ENCODE assay signal across 19 mouse cellular contexts in genomic region chr1:158056994-158057630, GRCm38 (mm10).
DNase-seq lines count a peak whose midpoint lies in the region; ATAC-seq lines count a peak whose summit lies in the region.
"Had no signal": no experiment of that assay in that cellular context is flagged by ENCODE, and none has a peak within 500 bp of the region (broad histone marks: within the 10 kb centered on the region; RNA-seq: fewer than 3 reads in every experiment).

No protein-coding gene starts in this region.

- H3K27me3 ChIP-seq in neural tube, embryonic 11.5 days (ENCODE audit: control insufficient read depth, insufficient read depth, low read length) = no peaks in the 10 kb centered on the region
- H3K27me3 ChIP-seq in neural tube, embryonic 15.5 days (replicated peaks) = no peaks in the 10 kb centered on the region
- H3K27me3 ChIP-seq in splenic B cell, adult 2 months (ENCODE audit: control insufficient read depth, insufficient read depth, low read length, poor library complexity, severe bottlenecking) = no peaks in the 10 kb centered on the region
- H3K27me3 ChIP-seq: embryonic facial prominence, embryonic 13.5 days; forebrain, embryonic 12.5 days; limb, embryonic 13.5 days; neural tube, embryonic 12.5 days had no signal

- no peak for ATAC-seq in neural tube, embryonic 11.5 days (ENCODE audit: insufficient read depth, low FRiP score, low TSS enrichment)
- no peak for ATAC-seq in neural tube, embryonic 15.5 days (ENCODE audit: low FRiP score)

- H3K4me3 ChIP-seq in neural tube, embryonic 11.5 days (ENCODE audit: low read depth, low read length) = no peak overlapping the region
- H3K4me3 ChIP-seq in neural tube, embryonic 15.5 days (replicated peaks) = no peak overlapping the region
- H3K4me3 ChIP-seq: embryonic facial prominence, embryonic 13.5 days; forebrain, embryonic 12.5 days; gastrocnemius, adult 2 months; heart, adult 2 months; limb, embryonic 13.5 days; neural tube, embryonic 12.5 days had no signal

- H3K9me3 ChIP-seq in neural tube, embryonic 11.5 days (ENCODE audit: control insufficient read depth, low read length) = no peaks in the 10 kb centered on the region
- no peaks in the 10 kb centered on the region for H3K9me3 ChIP-seq in neural tube, embryonic 15.5 days (replicated peaks)
- H3K9me3 ChIP-seq: embryonic facial prominence, embryonic 13.5 days; forebrain, embryonic 12.5 days; limb, embryonic 13.5 days; neural tube, embryonic 12.5 days had no signal

- WGBS in neural tube, embryonic 11.5 days = 69% methylated on average over 3 of the region's 3 CpGs
- WGBS in neural tube, embryonic 15.5 days = 74% methylated on average over 3 of the region's 3 CpGs

- H3K27ac ChIP-seq in neural tube, embryonic 11.5 days (ENCODE audit: low read depth, low read length) = no peak overlapping the region
- no peak overlapping the region for H3K27ac ChIP-seq in neural tube, embryonic 15.5 days (replicated peaks)
- H3K27ac ChIP-seq: embryonic facial prominence, embryonic 13.5 days; forebrain, embryonic 12.5 days; gastrocnemius, adult 2 months; heart, adult 2 months; limb, embryonic 13.5 days; macrophage; neural tube, embryonic 12.5 days had no signal

- no peak overlapping the region for H3K9ac ChIP-seq in neural tube, embryonic 11.5 days (ENCODE audit: low read length)
- H3K9ac ChIP-seq in neural tube, embryonic 15.5 days (replicated peaks) = no peak overlapping the region
- H3K9ac ChIP-seq: embryonic facial prominence, embryonic 13.5 days; forebrain, embryonic 12.5 days; limb, embryonic 13.5 days; neural tube, embryonic 12.5 days had no signal

- no peak overlapping the region for H3K4me2 ChIP-seq in neural tube, embryonic 11.5 days (ENCODE audit: low read depth)
- H3K4me2 ChIP-seq in neural tube, embryonic 15.5 days = no peak overlapping the region
- H3K4me2 ChIP-seq: embryonic facial prominence, embryonic 13.5 days; forebrain, embryonic 12.5 days; limb, embryonic 13.5 days; neural tube, embryonic 12.5 days had no signal

- DNase-seq in embryo, embryonic 10 days (ENCODE audit: low spot score) = peak; percentile 6
- no peak for DNase-seq in embryo, embryonic 11 days
- peak; percentile 13 for DNase-seq in neural tube, embryonic 11.5 days (ENCODE audit: low spot score)
- DNase-seq in R1 (ENCODE audit: low read depth, low spot score) = peak; percentile 21
- peak; percentile 2 for DNase-seq in splenic B cell, adult 2 months (ENCODE audit: low read depth, low spot score)
- no peak for DNase-seq in Muller cell, postnatal 12 days (ENCODE audit: inconsistent ontology term)
- no peak for DNase-seq in adipocyte (ENCODE audit: low spot score)
- DNase-seq: gastrocnemius, adult 2 months; heart, adult 2 months; heart, postnatal 10 days; kidney, adult 11 months; midbrain, embryonic 14.5 days; spleen, adult 18-20 months had no signal

- no peaks in the 10 kb centered on the region for H3K36me3 ChIP-seq in neural tube, embryonic 11.5 days (ENCODE audit: control insufficient read depth, insufficient read depth, low read length)
- H3K36me3 ChIP-seq in neural tube, embryonic 15.5 days = no peaks in the 10 kb centered on the region
- no peaks in the 10 kb centered on the region for H3K36me3 ChIP-seq in splenic B cell, adult 2 months (ENCODE audit: control insufficient read depth, insufficient read depth, low read length, poor library complexity, severe bottlenecking)
- H3K36me3 ChIP-seq: embryonic facial prominence, embryonic 13.5 days; forebrain, embryonic 12.5 days; limb, embryonic 13.5 days; neural tube, embryonic 12.5 days had no signal

- no peaks in the 10 kb centered on the region for H3K4me1 ChIP-seq in neural tube, embryonic 11.5 days (ENCODE audit: control insufficient read depth, insufficient read depth, low read length)
- H3K4me1 ChIP-seq in neural tube, embryonic 15.5 days = 0 out of 2 replicates have a peak, but pooled peaks cover 6% of the 10 kb centered on the region
- H3K4me1 ChIP-seq: embryonic facial prominence, embryonic 13.5 days; forebrain, embryonic 12.5 days; neural tube, embryonic 12.5 days had no signal

Comparison
In these comparisons a context has a peak if more than half of its experiments do, and no peak if none do; other contexts are left out.
1. DNase-seq: peak in embryo, embryonic 10 days (single experiment), neural tube, embryonic 11.5 days (single experiment), R1 (single experiment) and splenic B cell, adult 2 months (single experiment); none in embryo, embryonic 11 days (single experiment), Muller cell, postnatal 12 days (single experiment) and adipocyte (single experiment).